Mouse (Mus musculus) midbrain, embryonic 14.5 days (tissue): ENCODE data around the gene Plekha1. TPM values are rescaled to one million over a fixed set of nuclear protein-coding genes. Genes with fewer than 3 reads are reported as not detected.
A peak's percentile ranks its signal among the peaks of the same experiment; 100 is the strongest.

Experiments
- ATAC-seq: fragments of 200-750 bp; cut with Nextera tagmentation; 2 replicates; pipeline ENCODE4 v1.8.0; 2017; ENCODE audit warnings: moderate number of reproducible peaks, moderate library complexity; ENCODE audit not compliant: low FRiP score, low TSS enrichment
- DNase-seq: peaks from one replicate; pipeline ENCODE4 v3.0.0-alpha.2; 2015
- H3K27ac ChIP-seq: fragments of 300-500 bp; sonication (generic); replicated peaks from 2 replicates; pipeline ENCODE4 v1.5.1; 2014; ENCODE audit warnings: mild to moderate bottlenecking, low read depth, low read length, moderate library complexity
- H3K27me3 ChIP-seq: fragments of 300-500 bp; sonication (generic); 2 replicates; pipeline ENCODE4 v1.6.1; 2014; ENCODE audit warnings: low read length, control low read depth, mixed read lengths; ENCODE audit not compliant: control insufficient read depth, insufficient read depth
- H3K36me3 ChIP-seq: fragments of 300-500 bp; sonication (generic); 2 replicates; pipeline ENCODE4 v1.6.1; 2014; ENCODE audit warnings: low read length, control low read depth; ENCODE audit not compliant: control insufficient read depth, insufficient read depth
- H3K4me1 ChIP-seq: fragments of 300-500 bp; sonication (generic); 2 replicates; pipeline ENCODE4 v1.6.1; 2014; ENCODE audit warnings: mild to moderate bottlenecking, antibody characterized with exemption, low read length, control low read depth; ENCODE audit not compliant: control insufficient read depth, insufficient read depth
- H3K4me2 ChIP-seq: fragments of 300-500 bp; sonication (generic); 2 replicates; pipeline ENCODE4 v1.6.1; 2014; ENCODE audit warnings: mild to moderate bottlenecking, low read length, moderate library complexity
- H3K4me3 ChIP-seq: fragments of 300-500 bp; sonication (generic); replicated peaks from 2 replicates; pipeline ENCODE4 v1.5.1; 2014; ENCODE audit warnings: low read depth, low read length
- H3K9ac ChIP-seq: fragments of 300-500 bp; sonication (generic); replicated peaks from 2 replicates; pipeline ENCODE4 v1.6.1; 2014; ENCODE audit warnings: mild to moderate bottlenecking, low read length, moderate library complexity
- H3K9me3 ChIP-seq: fragments of 300-500 bp; sonication (generic); 2 replicates; pipeline ENCODE4 v1.6.1; 2016; ENCODE audit warnings: low read length, control low read depth, mixed read lengths; ENCODE audit not compliant: control insufficient read depth
- WGBS: fragments of 180-500 bp; shearing (Covaris S2); extraction: QIAGEN DNeasy Blood & Tissue Kit; methylation state at CpG from one replicate; pipeline ENCODE4 v1.1.7; 2014; 5-methylcytosine and 5-hydroxymethylcytosine counted together
- polyA plus RNA-seq: library from polyadenylated mRNA; unstranded; fragments of >200 nt; fragmentation: Nextera tagmentation; extraction: Ambion mirVana; gene quantifications from 2 replicates; pipeline ENCODE4 v1.2.1, GENCODE M21; 2014

Gene Plekha1
- polyA plus RNA-seq, 1 experiment from 2014 or later, result 65.1 TPM

DNA sequence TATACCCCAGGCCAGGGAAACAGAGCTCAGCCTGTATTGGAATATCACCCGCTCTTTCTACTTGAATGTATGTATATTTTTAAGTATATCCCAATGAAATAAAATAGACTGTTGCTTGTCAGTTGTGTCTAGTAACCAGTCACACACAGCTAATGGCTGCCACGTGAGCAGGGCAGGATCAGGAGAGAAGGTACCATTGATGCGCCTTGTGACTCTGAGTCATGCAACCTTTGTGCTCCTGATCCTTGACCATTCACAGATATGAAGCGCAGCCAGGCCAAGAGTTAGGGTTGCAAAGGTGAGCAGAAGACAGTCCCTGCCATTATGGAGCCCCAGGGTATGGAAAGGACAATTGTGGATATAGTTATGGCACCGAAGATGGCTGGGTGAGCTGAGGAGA, 34.0 kb upstream of the Plekha1 start:
- H3K4me1 ChIP-seq, result peaks cover 12% of the 10 kb centered on the region
- 0 out of 2 replicates have a peak, but pooled peaks cover 2% of the 10 kb centered on the region for H3K27me3 ChIP-seq
- DNase-seq, result no peak
- no peak for ATAC-seq
- H3K9me3 ChIP-seq, result no peaks in the 10 kb centered on the region
- no peak overlapping the region for H3K4me3 ChIP-seq
- H3K36me3 ChIP-seq, result no peaks in the 10 kb centered on the region
- H3K4me2 ChIP-seq, result no peak overlapping the region
- no peak overlapping the region for H3K9ac ChIP-seq
- H3K27ac ChIP-seq, result no peak overlapping the region
- WGBS, result 91% methylated on average over 5 of the region's 5 CpGs

DNA sequence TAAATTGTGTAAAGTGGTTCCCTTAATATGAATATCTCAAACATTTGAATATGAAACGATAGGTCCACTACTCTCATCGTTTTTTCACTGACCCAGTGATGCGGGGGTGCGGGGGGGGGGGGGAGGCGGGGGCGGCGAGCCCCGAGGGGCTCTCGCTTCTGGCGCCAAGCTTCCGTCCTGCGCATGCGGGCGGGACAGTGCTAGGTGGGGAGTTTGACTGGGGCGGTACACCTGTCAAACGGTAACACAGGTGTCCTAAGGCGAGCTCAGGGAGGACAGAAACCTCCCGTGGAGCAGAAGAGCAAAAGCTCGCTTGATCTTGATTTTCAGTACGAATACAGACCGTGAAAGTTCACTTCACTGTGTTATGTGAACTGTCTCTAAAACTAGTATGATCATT, 31.3 kb upstream of the Plekha1 start:
- WGBS, result 16% methylated on average over 21 of the region's 21 CpGs
- Histone ChIP-seq H3K4me3 (no peak overlapping the region), H3K4me1 (peaks cover 25% of the 10 kb centered on the region), H3K36me3 (no peaks in the 10 kb centered on the region), H3K27me3 (0 out of 2 replicates have a peak, but pooled peaks cover 2% of the 10 kb centered on the region), H3K9ac (no peak overlapping the region), H3K4me2 (no peak overlapping the region), H3K9me3 (no peaks in the 10 kb centered on the region), H3K27ac (no peak overlapping the region)
- DNase-seq (peak; percentile 90), ATAC-seq (peak; percentile 95)

DNA sequence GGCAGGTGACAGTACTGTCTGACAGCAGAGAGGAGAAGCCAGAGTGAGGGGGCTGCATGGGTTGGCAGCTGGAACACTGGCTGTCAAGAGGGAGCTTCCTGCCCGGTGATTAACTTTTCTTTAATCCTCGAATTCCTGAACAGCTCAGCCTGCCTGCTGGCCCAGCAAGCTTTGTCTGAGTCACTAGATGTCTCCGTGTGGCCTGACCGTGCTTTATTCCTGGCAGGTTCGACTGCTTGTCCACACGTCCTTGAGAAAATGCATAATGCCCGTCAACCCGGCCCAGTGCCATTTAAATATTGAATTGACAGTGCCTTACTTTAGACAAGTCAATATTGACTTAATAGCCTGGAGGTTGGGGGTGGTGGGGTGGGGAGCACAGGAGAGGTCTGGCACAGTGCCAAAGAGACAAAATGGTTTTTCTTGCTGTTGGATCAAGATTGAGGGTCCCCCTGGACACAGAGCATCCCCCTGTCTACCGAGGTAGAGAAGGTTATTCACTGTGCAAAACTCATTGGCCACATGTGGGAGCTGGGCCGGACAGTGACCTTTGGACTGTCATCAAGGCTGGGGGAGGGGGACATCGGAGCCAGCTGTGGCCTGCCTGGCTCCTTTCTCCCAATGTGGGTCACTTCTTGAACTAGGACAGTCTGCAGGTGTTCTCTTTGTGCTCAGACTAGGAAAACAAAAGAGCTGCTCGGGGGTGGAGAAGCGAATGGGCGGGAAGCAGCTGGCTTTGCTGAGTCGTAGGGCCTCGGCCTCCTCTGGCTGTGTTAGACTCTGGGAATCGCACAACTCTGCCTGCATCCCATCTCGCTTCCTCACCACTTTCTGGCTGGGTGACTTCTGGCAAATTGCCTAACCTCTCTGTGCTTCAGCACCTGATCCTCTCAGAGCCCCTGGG, 30.3 kb upstream of the Plekha1 start:
- Histone ChIP-seq H3K4me2 (no peak overlapping the region), H3K9me3 (no peaks in the 10 kb centered on the region), H3K4me3 (no peak overlapping the region), H3K9ac (no peak overlapping the region), H3K4me1 (peaks cover 25% of the 10 kb centered on the region), H3K27ac (peak overlapping the region; percentile 20; the same call in 1 of the 2 replicates), H3K36me3 (no peaks in the 10 kb centered on the region), H3K27me3 (0 out of 2 replicates have a peak, but pooled peaks cover 2% of the 10 kb centered on the region)
- ATAC-seq (no peak), DNase-seq (peak; percentile 64)
- WGBS, result 2% methylated on average over 18 of the region's 18 CpGs

DNA sequence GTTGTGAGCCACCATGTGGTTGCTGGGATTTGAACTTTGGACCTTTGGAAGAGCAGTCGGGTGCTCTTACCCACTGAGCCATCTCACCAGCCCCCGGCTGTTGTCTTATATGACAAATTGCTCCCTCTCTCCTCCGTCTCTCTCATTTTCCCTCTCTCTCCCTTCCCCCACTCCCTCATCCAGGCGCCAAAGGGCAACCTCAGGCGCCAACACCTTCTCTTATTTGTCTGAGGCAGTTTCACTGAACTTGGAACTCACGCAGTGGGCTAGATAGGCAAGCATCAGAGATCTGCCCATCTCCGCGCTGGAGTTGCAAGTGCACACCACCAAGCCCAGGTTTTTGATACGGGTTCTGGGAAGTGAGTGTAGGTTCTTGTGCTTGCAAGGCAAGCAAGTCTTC, 29.5 kb upstream of the Plekha1 start:
- Histone ChIP-seq H3K4me2 (no peak overlapping the region), H3K36me3 (no peaks in the 10 kb centered on the region), H3K9me3 (no peaks in the 10 kb centered on the region), H3K4me3 (no peak overlapping the region), H3K27ac (no peak overlapping the region), H3K27me3 (0 out of 2 replicates have a peak, but pooled peaks cover 2% of the 10 kb centered on the region), H3K9ac (no peak overlapping the region), H3K4me1 (peaks cover 25% of the 10 kb centered on the region)
- ATAC-seq, result no peak
- 74% methylated on average over 9 of the region's 9 CpGs for WGBS
- DNase-seq, result no peak

DNA sequence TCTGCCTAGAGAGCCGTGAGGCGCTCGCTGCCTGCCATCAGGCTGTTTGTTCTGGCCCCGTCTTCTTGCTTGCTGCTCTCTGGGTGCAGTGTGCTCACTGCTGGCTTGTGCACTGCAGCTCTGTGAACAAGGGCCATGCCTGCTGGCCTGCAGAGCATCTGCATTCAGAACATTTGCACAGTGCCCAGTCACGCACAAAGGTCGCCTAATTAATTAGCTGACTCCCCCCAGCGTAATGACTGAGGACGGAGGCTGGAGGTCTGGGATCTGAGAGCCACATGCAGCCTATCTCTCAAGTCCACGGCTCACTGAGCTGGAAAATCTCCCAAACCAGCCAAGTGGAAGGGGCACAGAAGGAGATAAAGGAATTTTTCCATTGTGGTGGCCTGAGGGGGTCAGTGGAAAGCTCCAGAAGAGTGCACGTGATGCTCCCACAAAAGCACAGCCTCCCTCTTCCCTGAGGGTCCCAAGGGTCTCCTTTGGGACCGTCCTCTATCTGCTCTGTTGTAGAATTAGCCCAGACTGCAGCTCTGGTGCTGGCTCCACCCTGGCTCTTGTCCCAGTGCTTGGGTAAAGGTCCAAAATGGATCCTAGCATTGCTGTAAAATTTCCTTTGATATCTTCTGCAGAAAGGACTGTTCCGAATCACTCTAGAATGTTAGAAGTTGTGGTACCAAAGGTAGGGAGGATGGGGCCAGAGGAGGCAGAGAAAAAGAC, 27.5 kb upstream of the Plekha1 start:
- Histone ChIP-seq H3K27me3 (0 out of 2 replicates have a peak, but pooled peaks cover 2% of the 10 kb centered on the region), H3K36me3 (no peaks in the 10 kb centered on the region), H3K9me3 (no peaks in the 10 kb centered on the region), H3K4me2 (peak overlapping the region; percentile 12; the same call in 1 of the 2 replicates), H3K4me1 (peaks cover 25% of the 10 kb centered on the region), H3K27ac (peak overlapping the region; percentile 66), H3K4me3 (no peak overlapping the region), H3K9ac (0 out of 2 replicates have a peak overlapping the region, but pooled peaks have one; percentile 30)
- WGBS, result 9% methylated on average over 12 of the region's 12 CpGs
- DNase-seq (peak; percentile 78), ATAC-seq (peak; percentile 68)

DNA sequence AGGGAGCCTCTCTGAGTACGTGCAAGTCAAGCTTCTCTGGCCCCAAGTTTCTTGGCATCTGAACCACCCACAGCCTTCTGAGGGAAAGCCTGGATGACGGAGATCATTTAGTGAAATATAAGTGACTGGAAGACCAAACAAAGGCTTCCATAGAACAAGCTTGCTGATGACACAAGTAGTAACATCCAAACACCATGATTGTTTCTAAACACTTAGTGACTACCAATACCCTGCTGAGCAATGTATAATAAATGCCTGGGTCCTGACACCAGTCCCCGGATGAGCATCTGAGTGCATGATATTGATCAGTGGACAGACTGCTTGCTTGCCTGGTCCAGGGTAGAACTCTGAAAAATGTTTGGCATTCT, 26.9 kb upstream of the Plekha1 start:
- peak overlapping the region; percentile 66; the same call in 1 of the 2 replicates for H3K27ac ChIP-seq
- 48% methylated on average over 3 of the region's 3 CpGs for WGBS
- 0 out of 2 replicates have a peak, but pooled peaks cover 2% of the 10 kb centered on the region for H3K27me3 ChIP-seq
- no peak for DNase-seq
- H3K4me1 ChIP-seq, result peaks cover 25% of the 10 kb centered on the region
- no peak overlapping the region for H3K9ac ChIP-seq
- no peaks in the 10 kb centered on the region for H3K9me3 ChIP-seq
- H3K4me3 ChIP-seq, result no peak overlapping the region
- no peaks in the 10 kb centered on the region for H3K36me3 ChIP-seq
- ATAC-seq, result no peak
- H3K4me2 ChIP-seq, result no peak overlapping the region

DNA sequence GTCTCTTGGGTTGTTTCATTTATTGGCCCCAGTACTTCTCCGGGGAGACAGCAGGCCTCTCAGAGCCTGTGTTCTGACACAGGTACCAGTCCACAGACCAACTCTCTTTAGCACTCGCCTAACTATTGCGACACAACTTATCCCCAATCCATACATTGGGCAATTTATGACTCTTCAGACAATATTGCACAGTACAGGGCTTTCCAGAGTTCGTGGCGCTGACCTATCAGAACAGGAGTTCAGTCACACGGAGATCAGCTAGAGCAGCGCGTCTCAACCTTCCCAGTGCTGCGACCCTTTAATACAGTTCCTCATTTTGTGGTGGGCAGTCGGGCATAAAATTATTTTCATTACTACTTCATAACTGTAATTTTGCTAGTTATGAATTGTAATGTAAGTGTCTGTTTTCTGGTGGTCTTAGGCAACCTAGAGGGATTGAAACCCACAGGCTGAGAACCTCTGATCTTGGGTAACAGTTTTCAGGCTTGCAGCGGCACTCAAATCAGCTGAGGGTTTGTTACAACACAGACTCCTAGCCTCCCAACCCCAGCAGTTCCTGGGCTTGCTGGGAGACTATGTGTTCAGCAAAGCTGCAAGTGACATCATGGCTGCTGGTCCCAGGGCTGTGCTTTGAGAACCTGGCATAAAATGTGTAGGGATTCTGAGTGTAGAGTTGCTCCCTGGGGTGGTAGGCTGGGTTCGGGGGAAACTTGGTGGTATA, 26.0 kb upstream of the Plekha1 start:
- ATAC-seq, result no peak
- 87% methylated on average over 12 of the region's 12 CpGs for WGBS
- no peak overlapping the region for H3K9ac ChIP-seq

DNA sequence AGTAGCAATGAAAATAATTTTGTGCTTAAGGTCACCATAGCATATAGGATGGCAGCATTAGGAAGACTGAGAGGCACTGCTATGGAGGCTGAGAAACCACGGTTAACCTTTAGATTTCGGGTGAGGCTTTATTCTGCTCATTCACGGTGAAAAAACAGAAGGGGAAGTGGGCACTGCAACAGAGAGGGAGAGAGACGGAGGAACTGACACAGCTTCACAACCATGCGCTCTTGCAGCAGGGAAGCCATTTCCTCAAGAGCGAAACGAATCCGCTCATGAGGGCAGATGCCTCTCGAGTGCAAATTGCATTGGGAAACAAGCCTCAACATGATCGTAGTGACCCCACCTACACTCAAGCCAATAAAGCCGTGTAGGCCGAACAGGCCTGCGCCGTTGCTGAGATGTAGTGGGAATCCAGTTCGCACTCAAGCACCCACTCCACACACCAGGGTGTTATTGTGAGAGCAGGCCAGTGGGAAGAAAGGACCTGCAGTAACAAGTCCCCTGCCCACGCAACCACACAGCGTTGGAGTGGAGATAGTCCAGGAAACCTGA, 18.3 kb upstream of the Plekha1 start:
- Histone ChIP-seq H3K27me3 (no peaks in the 10 kb centered on the region), H3K27ac (no peak overlapping the region), H3K36me3 (no peaks in the 10 kb centered on the region), H3K4me3 (no peak overlapping the region), H3K9ac (no peak overlapping the region), H3K9me3 (no peaks in the 10 kb centered on the region), H3K4me1 (no peaks in the 10 kb centered on the region), H3K4me2 (no peak overlapping the region)
- 92% methylated on average over 17 of the region's 17 CpGs for WGBS
- ATAC-seq (no peak), DNase-seq (no peak)

More for the DNA sequence above, 26.0 kb upstream of the Plekha1 start:
- Histone ChIP-seq H3K4me3 (no peak overlapping the region), H3K27ac (no peak overlapping the region), H3K4me2 (no peak overlapping the region), H3K27me3 (0 out of 2 replicates have a peak, but pooled peaks cover under 1% of the 10 kb centered on the region), H3K9me3 (no peaks in the 10 kb centered on the region), H3K4me1 (peaks cover 24% of the 10 kb centered on the region), H3K36me3 (no peaks in the 10 kb centered on the region)
- DNase-seq, result no peak
